Mouse (Mus musculus): ENCODE data around the gene Larp1. TPM values are rescaled to one million over a fixed set of nuclear protein-coding genes. Genes with fewer than 3 reads are reported as not detected.
"Not testable (repeated sequence)": the region's sequence is repeated elsewhere in the genome, so short reads cannot be mapped to it uniquely, and the experiment has no call there.

The Larp1 gene
- polyA plus RNA-seq, 1 experiment from 2014 or later = 21.6 TPM

GRCm38 (mm10) chr11:58072978-58073377, 64.1 kb downstream of the Larp1 start:
- no peak overlapping the region for H3K27ac ChIP-seq
- no peak for ATAC-seq (ENCODE audit: low read depth)
- H3K4me1 ChIP-seq (replicated peaks) = no peaks in the 10 kb centered on the region
- H3K9me3 ChIP-seq (replicated peaks) = no peaks in the 10 kb centered on the region
- H3K9ac ChIP-seq = no peak overlapping the region
- no peak for DNase-seq
- H3K4me2 ChIP-seq = no peak overlapping the region
- WGBS (ENCODE audit: insufficient replicate concordance) = 52% methylated on average over 3 of the region's 3 CpGs
- H3K36me3 ChIP-seq = no peaks in the 10 kb centered on the region
- H3K27me3 ChIP-seq = no peaks in the 10 kb centered on the region
- H3K4me3 ChIP-seq (replicated peaks) = no peak overlapping the region

DNA sequence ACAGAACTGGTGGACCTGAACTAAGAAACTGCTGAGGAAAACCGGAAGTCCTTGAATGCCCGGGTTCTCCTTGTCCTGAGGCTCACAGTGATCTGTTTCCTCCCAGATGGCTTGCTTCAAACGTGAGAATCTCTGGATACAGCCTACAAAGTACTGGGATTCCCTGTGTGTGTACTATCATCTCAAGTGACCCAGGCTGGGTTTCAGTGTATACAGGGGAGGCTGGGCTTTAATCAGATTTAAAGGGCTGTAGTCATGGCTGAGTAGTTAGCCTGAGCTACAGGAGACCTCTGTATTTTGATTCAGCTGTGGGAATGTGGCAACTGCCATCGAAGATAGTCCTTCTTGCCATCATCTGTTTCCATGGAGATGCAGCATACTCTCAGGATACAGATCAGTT, 68.4 kb downstream of the Larp1 start:
- Histone ChIP-seq H3K36me3 (no peaks in the 10 kb centered on the region), H3K4me3 (replicated peaks) (no peak overlapping the region), H3K27me3 (no peaks in the 10 kb centered on the region), H3K27ac (no peak overlapping the region), H3K4me1 (replicated peaks) (no peaks in the 10 kb centered on the region), H3K9ac (no peak overlapping the region), H3K9me3 (replicated peaks) (no peaks in the 10 kb centered on the region), H3K4me2 (no peak overlapping the region)
- DNase-seq (no peak), ATAC-seq (ENCODE audit: low read depth) (no peak)
- WGBS (ENCODE audit: insufficient replicate concordance) = 52% methylated on average over 4 of the region's 4 CpGs

DNA sequence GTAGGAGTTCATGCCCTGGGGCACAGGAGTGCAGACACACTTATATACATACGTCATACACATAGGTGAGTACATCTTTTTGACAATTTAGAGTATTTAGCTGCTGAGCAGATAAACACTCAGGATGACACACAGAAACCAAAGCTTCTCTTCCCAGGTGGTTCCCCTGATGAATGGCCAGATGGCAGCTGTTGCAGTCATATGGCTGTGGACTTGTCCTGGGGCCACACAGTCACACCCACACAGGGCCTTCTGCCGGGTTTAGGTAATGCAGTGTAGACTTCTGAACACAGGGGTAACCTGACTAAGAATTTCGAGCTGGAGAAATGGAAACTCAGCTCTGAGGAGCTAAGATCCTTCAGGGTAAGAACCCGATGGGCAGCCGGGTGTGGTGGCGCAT, 72.9 kb downstream of the Larp1 start:
- ATAC-seq (ENCODE audit: low read depth) = no peak
- no peak for DNase-seq
- H3K27ac ChIP-seq = no peak overlapping the region
- H3K4me1 ChIP-seq (replicated peaks) = no peaks in the 10 kb centered on the region
- no peak overlapping the region for H3K4me3 ChIP-seq (replicated peaks)
- H3K9ac ChIP-seq = no peak overlapping the region
- H3K27me3 ChIP-seq = 0 out of 2 replicates have a peak, but pooled peaks cover 3% of the 10 kb centered on the region
- H3K4me2 ChIP-seq = no peak overlapping the region
- no peaks in the 10 kb centered on the region for H3K9me3 ChIP-seq (replicated peaks)
- no peaks in the 10 kb centered on the region for H3K36me3 ChIP-seq
- WGBS (ENCODE audit: insufficient replicate concordance) = 76% methylated on average over 6 of the region's 6 CpGs

- Histone ChIP-seq H3K4me3 (replicated peaks) (peak overlapping the region; percentile 20; the same call in 1 of the 2 replicates), H3K9ac (0 out of 2 replicates have a peak overlapping the region, but pooled peaks have one; percentile 7), H3K4me1 (replicated peaks) (peaks cover 15% of the 10 kb centered on the region), H3K27me3 (peaks cover 35% of the 10 kb centered on the region), H3K4me2 (peak overlapping the region; percentile 43), H3K27ac (no peak overlapping the region), H3K9me3 (replicated peaks) (no peaks in the 10 kb centered on the region), H3K36me3 (no peaks in the 10 kb centered on the region)
- 28% methylated on average over 4 of the region's 4 CpGs for WGBS (ENCODE audit: insufficient replicate concordance)
- ATAC-seq (ENCODE audit: low read depth) = peak; percentile 10; the same call in 1 of the 2 replicates
- DNase-seq = no peak
Observed at GRCm38 (mm10) chr11:58092541-58092940, 83.7 kb downstream of the Larp1 start.

- DNase-seq = no peak
- no peak within 1 kb of the TSS for H3K27ac ChIP-seq
Observed at GRCm38 (mm10) chr11:58093021-58093528, 84.2 kb downstream of the Larp1 start, which contains the start of gene Gm12248. Gene Gm12248, minus strand, starts transcription at chr11:58093134.

DNA sequence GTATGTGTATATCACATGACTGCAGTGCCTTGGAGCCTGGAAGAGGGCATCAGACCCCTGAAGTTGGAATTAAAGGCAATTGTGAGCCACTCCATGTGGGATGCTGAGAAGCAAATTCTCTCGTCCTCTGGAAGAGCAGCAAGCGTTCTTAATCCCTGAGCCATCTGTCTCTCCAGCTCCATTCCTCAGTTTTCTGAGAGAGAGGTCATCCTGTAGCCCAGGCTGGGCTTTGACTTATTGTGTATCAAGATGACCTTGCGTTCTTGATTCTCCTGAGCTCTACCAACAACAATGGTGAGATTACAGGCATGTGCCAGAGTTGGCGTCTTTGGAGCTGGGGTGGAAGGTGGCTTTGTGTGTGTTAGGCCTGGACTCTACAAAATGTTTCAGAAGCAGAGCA, 85.9 kb downstream of the Larp1 start:
- H3K4me3 ChIP-seq (replicated peaks) = no peak overlapping the region
- WGBS (ENCODE audit: insufficient replicate concordance) = 61% methylated on average over 4 of the region's 4 CpGs
- no peak for DNase-seq

More at GRCm38 (mm10) chr11:58093021-58093528, 84.2 kb downstream of the Larp1 start, which contains the start of gene Gm12248:
- H3K4me2 ChIP-seq = peak within 1 kb of the TSS; percentile 43
- ATAC-seq (ENCODE audit: low read depth) = peak; percentile 47; the same call in 1 of the 2 replicates
- H3K36me3 ChIP-seq = no peaks in the 10 kb centered on the region
- H3K4me3 ChIP-seq (replicated peaks) = peak within 1 kb of the TSS; percentile 20; the same call in 1 of the 2 replicates
- no peaks in the 10 kb centered on the region for H3K9me3 ChIP-seq (replicated peaks)
- 0 out of 2 replicates have a peak within 1 kb of the TSS, but pooled peaks have one; percentile 7 for H3K9ac ChIP-seq
- H3K4me1 ChIP-seq (replicated peaks) = peaks cover 18% of the 10 kb centered on the region
- H3K27me3 ChIP-seq = peaks cover 40% of the 10 kb centered on the region
- 18% methylated on average over 12 of the region's 12 CpGs for WGBS (ENCODE audit: insufficient replicate concordance)

GRCm38 (mm10) chr11:58095561-58095960, 86.7 kb downstream of the Larp1 start:
- H3K27ac ChIP-seq = no peak overlapping the region
- ATAC-seq (ENCODE audit: low read depth) (peak; percentile 67), DNase-seq (no peak)
- no peaks in the 10 kb centered on the region for H3K9me3 ChIP-seq (replicated peaks)
- no peaks in the 10 kb centered on the region for H3K36me3 ChIP-seq
- 60% methylated on average over 1 of the region's 1 CpGs for WGBS (ENCODE audit: insufficient replicate concordance)
- no peak overlapping the region for H3K4me3 ChIP-seq (replicated peaks)
- H3K9ac ChIP-seq = no peak overlapping the region
- peaks cover 52% of the 10 kb centered on the region for H3K27me3 ChIP-seq
- no peak overlapping the region for H3K4me2 ChIP-seq
- peaks cover 18% of the 10 kb centered on the region for H3K4me1 ChIP-seq (replicated peaks)

More for the DNA sequence above, 85.9 kb downstream of the Larp1 start:
- H3K4me2 ChIP-seq = no peak overlapping the region
- no peak overlapping the region for H3K9ac ChIP-seq
- peaks cover 18% of the 10 kb centered on the region for H3K4me1 ChIP-seq (replicated peaks)
- H3K36me3 ChIP-seq = no peaks in the 10 kb centered on the region
- H3K27me3 ChIP-seq = peaks cover 52% of the 10 kb centered on the region
- no peak overlapping the region for H3K27ac ChIP-seq
- H3K9me3 ChIP-seq (replicated peaks) = no peaks in the 10 kb centered on the region
- no peak for ATAC-seq (ENCODE audit: low read depth)

DNA sequence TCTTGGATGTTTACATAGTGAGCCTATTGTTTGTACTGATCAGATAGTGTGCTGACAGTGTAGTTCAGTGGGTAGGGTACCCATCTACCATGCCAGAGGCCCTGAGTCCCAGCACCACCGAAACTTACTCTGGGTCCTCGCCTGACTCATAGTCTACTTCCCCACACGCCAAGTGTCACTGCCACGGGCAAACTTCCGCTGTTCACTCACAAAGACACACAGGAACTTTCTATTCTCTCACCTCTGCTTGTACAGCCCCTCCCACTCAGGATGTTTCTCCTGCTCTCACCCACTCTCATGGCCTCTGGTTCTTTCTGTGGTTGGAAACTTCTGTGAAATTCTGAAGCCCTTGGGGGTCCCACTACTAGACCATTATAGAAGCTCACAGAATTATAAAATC, 87.3 kb downstream of the Larp1 start:
- DNase-seq = no peak
- Histone ChIP-seq H3K27ac (no peak overlapping the region), H3K4me3 (replicated peaks) (no peak overlapping the region), H3K9me3 (replicated peaks) (no peaks in the 10 kb centered on the region), H3K27me3 (peaks cover 52% of the 10 kb centered on the region), H3K4me2 (no peak overlapping the region), H3K36me3 (no peaks in the 10 kb centered on the region), H3K9ac (no peak overlapping the region), H3K4me1 (replicated peaks) (peaks cover 18% of the 10 kb centered on the region)
- 0 out of 2 replicates have a peak, but pooled peaks have one; percentile 2 for ATAC-seq (ENCODE audit: low read depth)
- WGBS (ENCODE audit: insufficient replicate concordance) = 42% methylated on average over 5 of the region's 5 CpGs

GRCm38 (mm10) chr11:58096821-58097620, 88.2 kb downstream of the Larp1 start:
- H3K4me2 ChIP-seq = peak overlapping the region; percentile 63

DNA sequence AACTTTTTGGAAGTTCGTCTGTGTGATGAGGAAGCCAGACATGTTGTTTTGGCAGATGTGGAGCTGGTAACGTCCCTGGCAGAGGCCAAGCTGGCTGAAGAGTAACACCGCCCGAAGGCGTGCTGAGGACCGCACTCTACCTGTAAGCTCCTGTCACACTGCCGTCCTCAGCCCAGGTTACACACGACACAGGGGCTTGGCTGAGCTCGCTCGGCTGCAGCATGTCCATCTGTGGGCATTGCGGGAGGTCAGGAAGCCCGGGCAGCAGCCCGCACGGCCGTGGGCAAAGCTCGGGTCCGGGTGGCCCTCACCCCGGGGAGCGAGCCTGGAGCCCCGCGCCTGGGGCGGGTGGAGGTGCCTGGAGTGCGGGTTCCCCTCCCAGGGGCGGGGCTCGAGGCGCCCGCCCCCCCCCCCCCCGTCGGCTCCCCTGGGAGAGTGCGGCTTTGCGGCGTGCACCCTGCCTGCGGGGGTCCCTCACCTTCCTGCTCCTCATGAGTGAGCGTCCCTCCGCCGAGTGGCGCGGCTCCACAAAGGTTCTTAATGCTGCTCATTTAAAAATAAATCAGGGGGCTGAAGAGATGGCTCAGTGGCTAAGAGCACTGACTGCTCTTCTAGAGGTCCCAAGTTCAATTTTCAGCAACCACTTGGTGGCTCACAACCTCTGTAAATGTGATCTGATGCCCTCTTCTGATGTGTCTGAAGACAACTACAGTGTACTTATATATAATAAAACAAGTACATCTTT, 88.9 kb downstream of the Larp1 start:
- Histone ChIP-seq H3K27me3 (peaks cover 52% of the 10 kb centered on the region), H3K4me3 (replicated peaks) (peak overlapping the region; percentile 45), H3K4me2 (peak overlapping the region; percentile 63), H3K9ac (peak overlapping the region; percentile 46; the same call in 1 of the 2 replicates), H3K4me1 (replicated peaks) (peaks cover 14% of the 10 kb centered on the region), H3K9me3 (replicated peaks) (no peaks in the 10 kb centered on the region), H3K27ac (no peak overlapping the region), H3K36me3 (no peaks in the 10 kb centered on the region)
- DNase-seq (no peak), ATAC-seq (ENCODE audit: low read depth) (0 out of 2 replicates have a peak, but pooled peaks have one; percentile 40)
- WGBS (ENCODE audit: insufficient replicate concordance) = 2% methylated on average over 32 of the region's 38 CpGs

More at GRCm38 (mm10) chr11:58096821-58097620, 88.2 kb downstream of the Larp1 start:
- Histone ChIP-seq H3K27ac (no peak overlapping the region), H3K27me3 (peaks cover 52% of the 10 kb centered on the region), H3K4me3 (replicated peaks) (peak overlapping the region; percentile 45), H3K36me3 (no peaks in the 10 kb centered on the region), H3K9ac (no peak overlapping the region), H3K4me1 (replicated peaks) (peaks cover 18% of the 10 kb centered on the region), H3K9me3 (replicated peaks) (no peaks in the 10 kb centered on the region)
- ATAC-seq (ENCODE audit: low read depth) = no peak
- DNase-seq = no peak
- WGBS (ENCODE audit: insufficient replicate concordance) = 45% methylated on average over 20 of the region's 20 CpGs

- 56% methylated on average over 5 of the region's 5 CpGs for WGBS (ENCODE audit: insufficient replicate concordance)
- H3K36me3 ChIP-seq; H3K27ac ChIP-seq; H3K4me3 ChIP-seq (replicated peaks); H3K9ac ChIP-seq; H3K9me3 ChIP-seq (replicated peaks); ATAC-seq (ENCODE audit: low read depth); DNase-seq: not testable (repeated sequence)
- H3K27me3 ChIP-seq = peaks cover 52% of the 10 kb centered on the region
- peak overlapping the region; percentile 63; the same call in 1 of the 2 replicates for H3K4me2 ChIP-seq
- peaks cover 15% of the 10 kb centered on the region for H3K4me1 ChIP-seq (replicated peaks)
Observed at GRCm38 (mm10) chr11:58098366-58098720, 89.5 kb downstream of the Larp1 start.

Measured in liver, embryonic 13.5 days (tissue).